Mouse (Mus musculus) embryo, embryonic 10 days (tissue): Measurements from ENCODE around the gene Pawr.
"Not testable (repeated sequence)": the region's sequence is repeated elsewhere in the genome, so short reads cannot be mapped to it uniquely, and the experiment has no call there.

Source experiments
- DNase-seq: peaks from one replicate; pipeline ENCODE4 v3.0.0-alpha.2; 2015; ENCODE audit warnings: low spot score

Gene Pawr

GRCm38 (mm10) chr10:108314396-108314795, 17.5 kb upstream of the Pawr start:
- no peak for DNase-seq

- no peak for DNase-seq
These were observed 16.7 kb upstream of the Pawr start for GRCm38 (mm10) chr10:108315236-108315635.

GRCm38 (mm10) chr10:108328356-108328755, 3.6 kb upstream of the Pawr start:
- DNase-seq: no peak

- DNase-seq: no peak
These were observed 2.9 kb upstream of the Pawr start for GRCm38 (mm10) chr10:108328983-108329382.

GRCm38 (mm10) chr10:108329771-108330170, 2.1 kb upstream of the Pawr start:
- DNase-seq: no peak

- DNase-seq: no peak
These were observed 957 bp upstream of the Pawr start for GRCm38 (mm10) chr10:108330964-108331363.

- peak; percentile 64 for DNase-seq
These were observed 935 bp downstream of the Pawr start for GRCm38 (mm10) chr10:108332571-108333541.

GRCm38 (mm10) chr10:108333642-108334041, 1.7 kb downstream of the Pawr start:
- peak; percentile 51 for DNase-seq

- DNase-seq: no peak
These were observed 2.2 kb downstream of the Pawr start for GRCm38 (mm10) chr10:108334096-108334495.

- no peak for DNase-seq
These were observed 3.9 kb downstream of the Pawr start for GRCm38 (mm10) chr10:108335736-108336292.

- no peak for DNase-seq
These were observed 4.7 kb downstream of the Pawr start for GRCm38 (mm10) chr10:108336581-108336980.

- no peak for DNase-seq
These were observed 6.4 kb downstream of the Pawr start for GRCm38 (mm10) chr10:108338055-108338961.

- no peak for DNase-seq
These were observed 7.2 kb downstream of the Pawr start for GRCm38 (mm10) chr10:108339118-108339517.

GRCm38 (mm10) chr10:108339872-108340271, 8.0 kb downstream of the Pawr start:
- DNase-seq: no peak

GRCm38 (mm10) chr10:108343734-108344133, 11.8 kb downstream of the Pawr start:
- DNase-seq: no peak

- DNase-seq: no peak
These were observed 13.2 kb downstream of the Pawr start for GRCm38 (mm10) chr10:108345123-108345522.

GRCm38 (mm10) chr10:108346301-108346700, 14.4 kb downstream of the Pawr start:
- DNase-seq: not testable (repeated sequence)

GRCm38 (mm10) chr10:108350125-108351070, 18.5 kb downstream of the Pawr start:
- no peak for DNase-seq

GRCm38 (mm10) chr10:108352944-108353343, 21.0 kb downstream of the Pawr start:
- no peak for DNase-seq

- DNase-seq: peak; percentile 43
These were observed 22.9 kb downstream of the Pawr start for GRCm38 (mm10) chr10:108354726-108355391.

GRCm38 (mm10) chr10:108355392-108355775, 23.5 kb downstream of the Pawr start:
- DNase-seq: no peak
